Mouse (Mus musculus) midbrain, embryonic 11.5 days (tissue): ENCODE measurements around the gene Noc3l. TPM values are rescaled to one million over a fixed set of nuclear protein-coding genes. Genes with fewer than 3 reads are reported as not detected.

Source experiments
- ATAC-seq: fragments of 200-750 bp; cut with Nextera tagmentation; 2 replicates; pipeline ENCODE4 v1.8.0; 2017; ENCODE audit warnings: moderate TSS enrichment, moderate library complexity; ENCODE audit not compliant: low FRiP score
- DNase-seq: peaks from one replicate; pipeline ENCODE4 v3.0.0; 2015; ENCODE audit warnings: low spot score; ENCODE audit errors: missing footprints
- H3K27ac ChIP-seq: fragments of 300-500 bp; sonication (generic); 2 replicates; pipeline ENCODE4 v1.5.1; 2014; ENCODE audit warnings: low read depth, low read length
- H3K27me3 ChIP-seq: fragments of 300-500 bp; sonication (generic); 2 replicates; pipeline ENCODE4 v1.6.1; 2014; ENCODE audit warnings: mild to moderate bottlenecking, low read length, moderate library complexity, mixed read lengths; ENCODE audit not compliant: control insufficient read depth, insufficient read depth
- H3K36me3 ChIP-seq: fragments of 300-500 bp; sonication (generic); 2 replicates; pipeline ENCODE4 v1.6.1; 2014; ENCODE audit warnings: mild to moderate bottlenecking, low read length, moderate library complexity, mixed read lengths; ENCODE audit not compliant: control insufficient read depth, insufficient read depth
- H3K4me1 ChIP-seq: fragments of 300-500 bp; sonication (generic); 2 replicates; pipeline ENCODE4 v1.6.1; 2014; ENCODE audit warnings: low read length; ENCODE audit not compliant: control insufficient read depth, insufficient read depth
- H3K4me2 ChIP-seq: fragments of 300-500 bp; sonication (generic); 2 replicates; pipeline ENCODE4 v1.6.1; 2014; ENCODE audit warnings: mild to moderate bottlenecking, moderate library complexity
- H3K4me3 ChIP-seq: fragments of 300-500 bp; sonication (generic); 2 replicates; pipeline ENCODE4 v1.5.1; 2014; ENCODE audit warnings: low read depth, low read length
- H3K9ac ChIP-seq: fragments of 300-500 bp; sonication (generic); 2 replicates; pipeline ENCODE4 v1.6.1; 2014; ENCODE audit warnings: low read length
- H3K9me3 ChIP-seq: fragments of 300-500 bp; sonication (generic); 2 replicates; pipeline ENCODE4 v1.6.1; 2016; ENCODE audit warnings: low read length; ENCODE audit not compliant: control insufficient read depth
- WGBS: fragments of 180-500 bp; shearing (Covaris S2); extraction: QIAGEN DNeasy Blood & Tissue Kit; methylation state at CpG from one replicate; pipeline ENCODE4 v1.1.7; 2014; 5-methylcytosine and 5-hydroxymethylcytosine counted together
- polyA plus RNA-seq: library from polyadenylated mRNA; unstranded; fragments of >200 nt; fragmentation: Nextera tagmentation; extraction: Ambion mirVana; gene quantifications from 2 replicates; pipeline ENCODE4 v1.2.1, GENCODE M21; 2014

The Noc3l gene
- 10.5 and 13.0 TPM in 2 replicates for polyA plus RNA-seq

- Histone ChIP-seq H3K9me3 (no peaks in the 10 kb centered on the region), H3K9ac (peak within 1 kb of the TSS; percentile 85), H3K4me3 (peak within 1 kb of the TSS; percentile 82), H3K4me1 (peaks cover 6% of the 10 kb centered on the region), H3K36me3 (no peaks in the 10 kb centered on the region; the same call in 1 of the 2 replicates), H3K4me2 (peak within 1 kb of the TSS; percentile 87), H3K27me3 (no peaks in the 10 kb centered on the region), H3K27ac (no peak within 1 kb of the TSS)
- DNase-seq (peak; percentile 100), ATAC-seq (peak; percentile 98)
- under 1% methylated on average over 37 of the region's 38 CpGs for WGBS
These were observed at the start of gene Noc3l for GRCm38 (mm10) chr19:38818766-38819426. Gene Noc3l, minus strand, starts transcription at chr19:38819237.

DNA sequence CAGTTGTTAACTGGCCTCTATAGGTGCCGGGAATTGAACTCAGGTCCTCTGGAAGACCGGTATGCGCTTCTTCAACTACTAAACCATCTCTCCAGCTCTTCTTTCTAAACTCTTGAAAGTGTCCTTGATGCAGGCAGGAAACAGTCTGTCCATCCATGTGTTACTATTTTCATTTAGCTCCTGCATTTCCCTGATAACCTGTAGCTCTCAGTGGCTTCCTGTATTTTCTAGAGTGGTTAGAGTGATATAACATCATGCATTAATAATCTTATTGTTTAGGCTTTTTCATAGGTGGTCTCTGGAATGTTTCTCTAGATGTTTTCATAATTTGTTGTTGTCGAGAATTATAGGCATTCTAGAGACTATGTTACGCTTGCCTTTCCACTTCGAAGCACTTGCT is 43.5 kb upstream of the Noc3l start:
- no peak overlapping the region for H3K27ac ChIP-seq
- H3K9ac ChIP-seq = no peak overlapping the region
- DNase-seq (peak; percentile 54), ATAC-seq (no peak)
- 94% methylated on average over 6 of the region's 6 CpGs for WGBS
- H3K9me3 ChIP-seq = no peaks in the 10 kb centered on the region
- no peaks in the 10 kb centered on the region for H3K4me1 ChIP-seq
- no peaks in the 10 kb centered on the region for H3K36me3 ChIP-seq
- no peak overlapping the region for H3K4me3 ChIP-seq
- H3K4me2 ChIP-seq = no peak overlapping the region
- H3K27me3 ChIP-seq = no peaks in the 10 kb centered on the region

DNA sequence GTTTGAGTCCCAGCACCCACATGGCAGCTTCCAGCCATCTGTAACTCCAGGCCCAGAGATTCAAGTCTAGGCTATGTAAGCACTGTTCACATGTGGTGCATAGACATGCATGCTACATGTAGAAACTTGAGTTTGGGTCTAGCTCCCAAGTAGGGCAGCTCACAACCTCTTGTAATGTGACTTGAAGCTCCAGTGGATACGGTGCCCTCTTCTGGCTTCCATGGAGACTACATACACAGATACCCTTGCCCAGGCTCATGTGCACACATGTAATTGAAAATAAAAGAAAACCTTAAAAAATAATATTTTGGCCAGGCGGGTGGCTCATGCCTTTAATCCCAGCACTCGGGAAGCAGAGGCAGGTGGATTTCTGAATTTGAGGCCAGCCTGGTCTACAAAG is 39.2 kb upstream of the Noc3l start:
- Histone ChIP-seq H3K27ac (no peak overlapping the region), H3K9me3 (no peaks in the 10 kb centered on the region), H3K27me3 (no peaks in the 10 kb centered on the region), H3K4me1 (no peaks in the 10 kb centered on the region), H3K4me2 (no peak overlapping the region), H3K4me3 (no peak overlapping the region), H3K36me3 (no peaks in the 10 kb centered on the region), H3K9ac (no peak overlapping the region)
- peak; percentile 44 for DNase-seq
- WGBS = 90% methylated on average over 3 of the region's 3 CpGs
- ATAC-seq = no peak

DNA sequence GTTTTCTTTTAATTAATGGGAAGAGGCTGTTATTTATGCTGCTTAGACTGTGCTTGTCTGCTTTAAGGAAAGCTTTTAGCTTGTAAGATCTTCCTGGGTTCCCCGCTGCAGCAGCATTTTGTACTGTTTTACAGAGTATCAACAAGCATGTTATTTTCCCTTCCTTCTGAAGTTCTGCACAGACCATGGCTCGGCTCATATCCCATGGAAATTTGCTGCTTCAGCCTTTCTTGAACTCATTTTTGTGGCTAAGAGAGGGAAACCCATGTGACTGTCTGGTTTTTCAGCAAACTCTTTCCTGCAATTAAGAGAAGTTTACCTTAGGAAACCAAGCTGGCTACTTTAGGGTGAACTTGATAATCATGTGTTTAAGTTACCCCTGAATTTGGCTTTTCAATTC is 27.3 kb upstream of the Noc3l start:
- H3K27me3 ChIP-seq = no peaks in the 10 kb centered on the region
- WGBS = 92% methylated on average over 2 of the region's 2 CpGs
- H3K4me3 ChIP-seq = no peak overlapping the region
- no peak overlapping the region for H3K4me2 ChIP-seq
- H3K9ac ChIP-seq = no peak overlapping the region
- DNase-seq (no peak), ATAC-seq (no peak)
- H3K4me1 ChIP-seq = no peaks in the 10 kb centered on the region
- H3K9me3 ChIP-seq = no peaks in the 10 kb centered on the region
- H3K27ac ChIP-seq = no peak overlapping the region
- H3K36me3 ChIP-seq = no peaks in the 10 kb centered on the region

DNA sequence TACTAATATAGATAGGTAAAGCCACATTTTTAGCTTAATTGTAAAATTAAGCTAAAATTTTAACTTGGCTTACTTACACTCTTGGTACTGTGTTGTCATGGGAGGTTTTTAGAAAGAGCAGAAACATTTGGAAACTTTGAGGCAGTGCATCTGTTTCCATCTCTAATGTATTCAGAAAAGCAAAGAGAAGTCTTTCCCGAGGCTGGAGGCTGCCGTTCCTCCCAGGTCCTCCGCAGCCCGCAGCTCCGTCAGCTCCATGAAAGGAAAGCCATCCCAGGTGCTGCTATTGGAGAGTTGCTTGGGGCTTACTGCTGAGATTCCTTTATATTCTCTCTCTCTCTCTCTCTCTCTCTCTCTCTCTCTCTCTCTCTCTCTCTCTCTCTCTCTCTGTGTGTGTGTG is 25.8 kb upstream of the Noc3l start:
- no peaks in the 10 kb centered on the region for H3K36me3 ChIP-seq
- no peak overlapping the region for H3K27ac ChIP-seq
- no peaks in the 10 kb centered on the region for H3K9me3 ChIP-seq
- no peaks in the 10 kb centered on the region for H3K4me1 ChIP-seq
- no peak overlapping the region for H3K4me3 ChIP-seq
- WGBS = 80% methylated on average over 5 of the region's 5 CpGs
- ATAC-seq = no peak
- H3K27me3 ChIP-seq = no peaks in the 10 kb centered on the region
- peak; percentile 57 for DNase-seq
- no peak overlapping the region for H3K4me2 ChIP-seq
- H3K9ac ChIP-seq = no peak overlapping the region

- peaks cover 2% of the 10 kb centered on the region; the same call in 1 of the 2 replicates for H3K4me1 ChIP-seq
- peak overlapping the region; percentile 60 for H3K27ac ChIP-seq
- no peaks in the 10 kb centered on the region for H3K36me3 ChIP-seq
- ATAC-seq = peak; percentile 59
- peak overlapping the region; percentile 82 for H3K9ac ChIP-seq
- peak; percentile 89 for DNase-seq
- WGBS = under 1% methylated on average over 52 of the region's 54 CpGs
- H3K27me3 ChIP-seq = no peaks in the 10 kb centered on the region
- H3K4me3 ChIP-seq = peak overlapping the region; percentile 80
- H3K4me2 ChIP-seq = peak overlapping the region; percentile 59
- no peaks in the 10 kb centered on the region for H3K9me3 ChIP-seq
These were observed 18.2 kb upstream of the Noc3l start for GRCm38 (mm10) chr19:38837171-38837641.

DNA sequence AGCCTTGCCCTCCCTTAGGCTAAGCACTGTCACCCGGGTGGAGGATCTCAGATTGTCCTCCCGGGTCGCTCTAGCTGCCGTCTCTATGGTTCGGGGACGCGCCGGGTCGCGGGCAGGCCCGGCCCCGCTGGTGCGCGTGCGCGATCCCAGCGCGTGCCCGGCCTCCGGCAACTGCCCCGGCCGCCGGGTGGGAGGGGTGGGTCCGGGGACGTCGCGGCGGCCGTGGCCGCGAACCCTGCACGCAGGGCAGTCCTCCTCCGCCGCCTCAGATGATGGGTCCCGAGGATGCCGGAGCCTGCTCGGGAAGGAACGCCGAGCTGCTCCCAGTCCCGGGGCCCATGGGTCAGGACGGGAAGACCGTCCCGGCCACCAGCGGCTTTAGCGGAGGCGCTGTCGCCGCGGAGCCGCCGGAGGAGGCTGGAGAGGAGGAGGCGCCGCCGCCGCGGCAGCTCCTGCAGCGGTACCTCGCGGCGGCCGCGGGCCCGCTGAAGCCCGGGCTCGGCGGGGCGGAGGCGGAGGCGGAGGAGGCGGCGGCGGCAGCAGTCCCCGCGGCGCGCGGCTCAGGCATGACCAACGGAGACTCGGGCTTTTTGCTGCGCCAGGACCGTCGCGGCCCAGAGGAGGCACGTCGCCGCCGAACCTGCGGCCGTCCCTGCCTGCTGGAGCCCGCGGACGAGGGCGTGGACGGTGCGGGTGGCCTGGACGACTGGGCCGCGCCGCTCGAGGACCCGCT is 17.6 kb upstream of the Noc3l start, which contains the start of gene Tbc1d12:
Gene Tbc1d12, plus strand, starts transcription at position 142 of the 733 bp plus-strand sequence.
- under 1% methylated on average over 66 of the region's 101 CpGs for WGBS
- Histone ChIP-seq H3K36me3 (no peaks in the 10 kb centered on the region), H3K9me3 (no peaks in the 10 kb centered on the region), H3K27ac (peak within 1 kb of the TSS; percentile 60), H3K9ac (peak within 1 kb of the TSS; percentile 82), H3K4me3 (peak within 1 kb of the TSS; percentile 80), H3K27me3 (no peaks in the 10 kb centered on the region), H3K4me2 (peak within 1 kb of the TSS; percentile 59), H3K4me1 (peaks cover 2% of the 10 kb centered on the region; the same call in 1 of the 2 replicates)
- ATAC-seq (peak; percentile 95), DNase-seq (peak; percentile 99)

DNA sequence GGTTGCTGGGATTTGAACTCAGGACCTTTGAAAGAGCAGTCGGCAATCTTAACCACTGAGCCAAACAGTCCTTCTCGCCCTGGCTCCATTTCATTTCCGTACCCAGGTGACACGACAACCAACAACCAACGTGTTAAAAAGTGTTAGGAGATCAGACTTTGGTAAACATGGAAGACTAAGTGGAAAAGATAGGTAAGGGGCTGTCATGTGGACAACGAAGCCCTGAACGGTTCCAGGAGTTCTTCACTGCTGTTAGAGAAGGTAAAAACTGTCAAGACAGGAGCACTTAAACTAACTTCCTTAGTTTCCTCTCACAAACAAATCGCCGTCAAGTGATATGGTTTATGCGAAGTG is 17.0 kb upstream of the Noc3l start:
- H3K9me3 ChIP-seq = no peaks in the 10 kb centered on the region
- no peaks in the 10 kb centered on the region for H3K27me3 ChIP-seq
- ATAC-seq (no peak), DNase-seq (no peak)
- H3K4me1 ChIP-seq = peaks cover 2% of the 10 kb centered on the region; the same call in 1 of the 2 replicates
- H3K36me3 ChIP-seq = no peaks in the 10 kb centered on the region
- H3K9ac ChIP-seq = peak overlapping the region; percentile 82
- peak overlapping the region; percentile 80 for H3K4me3 ChIP-seq
- H3K4me2 ChIP-seq = peak overlapping the region; percentile 59
- no peak overlapping the region for H3K27ac ChIP-seq
- WGBS = 30% methylated on average over 10 of the region's 10 CpGs

GRCm38 (mm10) chr19:38833224-38833623 is 14.2 kb upstream of the Noc3l start:
- no peak overlapping the region for H3K4me2 ChIP-seq
- H3K27me3 ChIP-seq = no peaks in the 10 kb centered on the region
- no peak overlapping the region for H3K4me3 ChIP-seq
- no peaks in the 10 kb centered on the region for H3K9me3 ChIP-seq
- no peak overlapping the region for H3K27ac ChIP-seq
- DNase-seq (no peak), ATAC-seq (no peak)
- no peaks in the 10 kb centered on the region for H3K36me3 ChIP-seq
- 74% methylated on average over 1 of the region's 1 CpGs for WGBS
- H3K9ac ChIP-seq = no peak overlapping the region
- peaks cover 2% of the 10 kb centered on the region; the same call in 1 of the 2 replicates for H3K4me1 ChIP-seq
